Mouse (Mus musculus): ENCODE results near the gene Gm47995. TPM values are rescaled to one million over a fixed set of nuclear protein-coding genes. Genes with fewer than 3 reads are reported as not detected.

The Gm47995 gene
- polyA plus RNA-seq, 3 experiments from 2014 or later: not detected

DNA sequence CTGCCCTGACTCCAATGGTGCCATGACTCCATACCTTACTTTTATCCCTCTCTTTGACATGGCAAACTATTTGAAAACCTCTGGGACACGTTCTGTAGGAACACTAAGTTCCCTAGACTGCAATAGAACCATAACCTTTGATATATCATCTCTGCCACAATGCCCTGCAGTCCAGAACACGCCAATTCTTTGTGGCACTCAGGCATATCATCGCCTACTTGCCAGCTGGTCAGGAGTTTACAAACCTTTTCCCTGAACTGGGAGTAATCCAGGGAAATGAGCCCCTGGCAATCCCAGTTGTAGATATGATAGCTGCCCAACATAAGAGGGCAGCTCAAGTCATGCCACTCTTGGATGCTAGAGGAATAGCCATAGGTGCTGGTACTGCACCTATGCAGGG lies 34.1 kb downstream of the Gm47995 start:
- no peak for ATAC-seq

GRCm38 (mm10) chr1:151233756-151234155 lies 35.5 kb downstream of the Gm47995 start:
- no peak for ATAC-seq

DNA sequence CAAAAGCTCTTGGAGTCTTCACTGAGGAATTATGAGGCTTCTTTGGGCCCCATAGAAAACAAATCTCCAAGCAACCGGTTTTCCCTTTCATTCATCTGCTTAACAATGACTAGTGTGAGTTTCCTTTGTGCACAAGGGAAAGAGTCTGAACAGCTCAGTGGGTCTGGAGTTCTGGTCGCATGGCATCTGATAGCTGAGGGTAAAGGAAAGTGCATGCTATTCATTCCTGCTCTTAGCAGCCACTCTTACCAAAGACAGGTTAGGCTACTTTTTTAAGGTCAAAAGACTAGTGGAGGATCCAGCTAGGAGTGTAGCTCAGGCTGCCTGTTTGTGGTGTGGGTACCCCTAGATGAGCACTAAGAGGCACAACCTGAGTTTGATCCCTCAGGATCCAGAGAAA lies 37.3 kb downstream of the Gm47995 start:
- no peak for ATAC-seq

DNA sequence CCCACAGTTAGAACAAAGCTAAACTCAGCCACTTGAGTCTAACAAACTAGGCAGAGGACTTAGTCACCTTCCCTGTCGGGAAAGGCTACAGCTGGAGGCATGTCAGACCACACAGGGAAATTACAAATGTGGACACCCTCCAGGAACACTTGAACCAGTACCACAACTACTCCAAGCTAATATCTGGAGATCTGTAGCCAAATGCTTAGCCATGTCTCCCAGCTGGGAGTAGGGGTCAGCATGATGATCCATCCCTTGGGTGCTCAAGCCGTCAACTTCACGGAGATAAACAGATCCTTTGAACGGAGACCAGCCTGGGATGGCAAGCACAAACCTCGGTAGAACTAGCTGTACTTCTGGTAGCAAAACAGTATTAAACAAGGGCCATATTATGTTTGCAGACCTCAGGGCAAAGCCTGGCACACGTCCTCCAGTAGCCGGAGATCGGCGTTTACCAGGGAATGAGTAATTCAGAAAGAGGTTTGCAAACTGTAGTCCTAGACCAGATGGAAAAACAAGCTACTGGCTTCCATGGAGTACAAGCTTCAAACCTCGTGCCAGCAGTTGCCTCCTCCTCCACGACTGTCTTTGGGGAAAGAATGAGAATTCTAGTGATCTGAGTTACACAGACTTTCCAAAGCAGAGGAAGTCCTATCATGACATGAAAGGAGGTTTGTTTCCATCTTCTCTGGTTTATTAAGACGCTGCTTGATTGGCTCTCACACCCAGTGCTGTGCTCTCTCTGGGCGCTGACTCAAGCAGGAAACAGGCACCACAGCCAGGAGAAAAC lies 38.1 kb downstream of the Gm47995 start:
- peak; percentile 93 for ATAC-seq

GRCm38 (mm10) chr1:151237780-151238179 lies 39.5 kb downstream of the Gm47995 start:
- no peak for ATAC-seq

GRCm38 (mm10) chr1:151243332-151243731 lies 45.1 kb downstream of the Gm47995 start:
- no peak for ATAC-seq

- no peak for ATAC-seq
Observed at GRCm38 (mm10) chr1:151244013-151244412, 45.8 kb downstream of the Gm47995 start.

GRCm38 (mm10) chr1:151244761-151245160 lies 46.5 kb downstream of the Gm47995 start:
- no peak for ATAC-seq

DNA sequence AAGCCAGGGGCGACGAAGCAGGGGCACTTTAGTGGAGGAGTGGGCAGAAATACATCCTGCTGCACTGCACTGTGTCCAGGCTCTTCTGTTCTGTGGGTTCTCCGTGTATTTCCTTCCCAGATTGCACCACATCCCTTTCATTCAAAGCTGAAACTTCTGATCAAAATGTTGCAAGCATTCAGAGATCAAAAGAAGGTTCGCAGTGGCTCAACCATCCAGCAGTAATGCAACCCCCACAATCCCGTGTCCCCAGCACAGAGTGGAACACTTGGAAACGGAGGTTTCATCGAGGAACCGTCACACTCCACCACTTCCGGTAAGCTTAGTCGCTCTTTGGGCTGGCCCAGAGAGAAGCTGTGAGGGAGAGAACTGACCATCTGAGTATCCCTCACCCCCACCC lies 46.9 kb downstream of the Gm47995 start:
- no peak for ATAC-seq

DNA sequence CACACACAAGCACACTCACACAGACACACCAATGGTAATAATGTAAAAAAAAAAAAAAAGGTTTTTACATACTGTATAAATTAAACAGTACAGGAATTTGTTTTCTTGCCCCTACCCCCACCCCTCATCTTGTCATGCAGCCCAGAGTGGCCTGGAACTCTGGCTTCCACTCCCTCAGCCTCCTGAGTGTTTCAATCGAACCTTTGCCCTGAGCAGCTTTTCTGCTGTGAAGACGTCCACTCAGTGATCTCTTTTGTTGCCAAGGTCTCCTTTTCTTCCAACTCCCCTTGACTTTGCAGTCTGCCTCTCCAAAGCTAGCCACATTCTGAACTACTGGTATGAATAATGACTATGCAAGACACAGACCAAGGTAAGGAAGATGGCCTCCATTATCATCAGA lies 47.6 kb downstream of the Gm47995 start:
- no peak for ATAC-seq

Other genes with a start within 250 kb of the Gm47995 start
- gene Hmcn1, start 205.0 kb upstream of the Gm47995 start, polyA plus RNA-seq (2017; shearing (Covaris generic)): under 1 TPM in 2 of 3 experiments, not detected in 1; 0.13 to 0.29 TPM
- under 1 TPM in 1 of 3 experiments, not detected in 2; 0.34 TPM for gene Gm47985, start 15.9 kb upstream of the Gm47995 start, polyA plus RNA-seq (2017; shearing (Covaris generic))
- not detected for gene Gm8947, start 6.1 kb upstream of the Gm47995 start, polyA plus RNA-seq (2017; shearing (Covaris generic))
- not detected for gene 3110040M04Rik, start 5.7 kb downstream of the Gm47995 start, polyA plus RNA-seq (2017; shearing (Covaris generic))
- not detected for gene Gm47996, start 11.7 kb downstream of the Gm47995 start, polyA plus RNA-seq (2017; shearing (Covaris generic))
- 100 to 1,000 TPM; 119 to 141 (median 125) TPM for gene Ivns1abp, start 146.0 kb downstream of the Gm47995 start, polyA plus RNA-seq (2017; shearing (Covaris generic))
- gene Swt1, start 230.0 kb downstream of the Gm47995 start, polyA plus RNA-seq (2017; shearing (Covaris generic)): 10 to 100 TPM; 38.3 to 57.7 (median 45.1) TPM
- 10 to 100 TPM; 34.3 to 48.4 (median 45.0) TPM for gene Trmt1l, start 230.1 kb downstream of the Gm47995 start, polyA plus RNA-seq (2017; shearing (Covaris generic))

Data from inflammation-experienced regulatory T-cells, adult 6 months (primary cell).